ENCODE assay signal across 8 mouse cellular contexts in the genomic region with DNA sequence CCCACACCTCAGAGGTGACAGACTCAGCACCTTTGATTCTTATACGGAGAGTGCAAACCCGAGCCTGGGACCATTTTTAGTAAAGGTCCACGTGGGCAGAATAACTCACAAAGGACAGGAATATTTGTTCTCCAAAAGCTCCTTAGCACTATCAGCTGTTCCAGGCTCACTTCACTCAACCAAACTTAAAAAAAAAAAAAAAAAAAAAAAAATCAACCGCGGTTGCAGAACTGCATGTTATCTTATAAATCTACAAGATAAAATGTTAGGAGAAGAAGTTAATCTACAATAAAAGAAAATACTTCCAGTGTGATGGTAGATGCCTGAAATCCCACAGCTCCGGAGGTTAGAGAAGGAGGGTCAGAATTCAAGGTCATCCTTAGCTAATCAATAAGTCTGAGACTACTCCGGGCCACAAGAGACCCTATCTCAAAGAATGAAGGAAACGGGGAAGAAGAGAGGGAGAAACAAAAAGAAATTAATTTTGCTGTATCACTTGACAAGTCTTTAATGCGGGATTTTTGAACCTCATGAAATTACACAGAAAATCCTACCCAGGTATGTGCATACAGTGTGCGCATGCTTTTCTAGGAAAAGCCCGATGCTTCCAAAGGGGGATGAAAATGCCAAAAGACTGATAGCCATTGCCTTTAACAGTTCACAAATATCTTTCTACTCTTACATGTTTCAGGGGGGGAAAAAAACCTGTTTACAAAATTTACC. TPM values are rescaled to one million over a fixed set of nuclear protein-coding genes. Genes with fewer than 3 reads are reported as not detected.
DNase-seq lines count a peak whose midpoint lies in the region; ATAC-seq and TF ChIP-seq lines count a peak whose summit lies in the region.

No protein-coding gene starts in this region.

- no peak for ATAC-seq in heart, embryonic 11.5 days (replicated peaks; ENCODE audit: insufficient number of reproducible peaks, low FRiP score, low TSS enrichment)
- ATAC-seq in hindbrain, embryonic 11.5 days (ENCODE audit: low FRiP score) = no peak

- peak overlapping the region; percentile 22; the same call in 1 of the 2 replicates for H3K27ac ChIP-seq in heart, embryonic 11.5 days (ENCODE audit: low read depth, low read length)
- no peak overlapping the region for H3K27ac ChIP-seq in hindbrain, embryonic 11.5 days (ENCODE audit: low read depth, low read length)
- H3K27ac ChIP-seq in macrophage = no peak overlapping the region

- intact Hi-C loops in heart, postnatal 36 days (cut with DNase I) = loop anchor here (5.0 kb wide), 2 partner anchors 103 to 437 kb away; partner anchors contain the start of genes 4930524J08Rik, Cops4 and Hnrnpd

- peaks cover 6% of the 10 kb centered on the region for H3K36me3 ChIP-seq in heart, embryonic 11.5 days (ENCODE audit: control insufficient read depth, insufficient read depth, low read length)
- peaks cover 48% of the 10 kb centered on the region for H3K36me3 ChIP-seq in E14TG2a.4 (ENCODE audit: insufficient read depth, low read length)
- no peaks in the 10 kb centered on the region for H3K36me3 ChIP-seq in hindbrain, embryonic 11.5 days (ENCODE audit: control insufficient read depth, insufficient read depth, low read length)
- H3K36me3 ChIP-seq in macrophage (ENCODE audit: inconsistent target) = no peaks in the 10 kb centered on the region

- WGBS in heart, embryonic 11.5 days (ENCODE audit: insufficient replicate concordance) = 36% methylated on average over 11 of the region's 11 CpGs
- WGBS in hindbrain, embryonic 11.5 days = 75% methylated on average over 11 of the region's 11 CpGs
- 61% methylated on average over 9 of the region's 11 CpGs for WGBS in macrophage (ENCODE audit: missing documents)

- peak overlapping the region; percentile 89 for H3K4me3 ChIP-seq in heart, embryonic 11.5 days (ENCODE audit: low read depth, low read length)
- H3K4me3 ChIP-seq in E14TG2a.4 (replicated peaks; ENCODE audit: low read length) (peak overlapping the region; percentile 95), macrophage (ENCODE audit: inconsistent target) (peak overlapping the region; percentile 74)
- peak overlapping the region; percentile 91 for H3K4me3 ChIP-seq in hindbrain, embryonic 11.5 days (ENCODE audit: low read depth, low read length)

- no peaks in the 10 kb centered on the region for H3K9me3 ChIP-seq in heart, embryonic 11.5 days (replicated peaks; ENCODE audit: control insufficient read depth, low read length)
- no peaks in the 10 kb centered on the region for H3K9me3 ChIP-seq in E14TG2a.4 (ENCODE audit: low read length)
- H3K9me3 ChIP-seq in hindbrain, embryonic 11.5 days (ENCODE audit: control insufficient read depth, low read length) = no peaks in the 10 kb centered on the region

- peak overlapping the region; percentile 67 for H3K9ac ChIP-seq in heart, embryonic 11.5 days (ENCODE audit: low read depth, low read length)
- H3K9ac ChIP-seq in hindbrain, embryonic 11.5 days (ENCODE audit: low read depth, low read length) = no peak overlapping the region

- H3K79me2 ChIP-seq in macrophage (ENCODE audit: inconsistent target) = peaks cover 62% of the 10 kb centered on the region

- peak overlapping the region; percentile 78 for H3K4me2 ChIP-seq in heart, embryonic 11.5 days
- peak overlapping the region; percentile 21 for H3K4me2 ChIP-seq in hindbrain, embryonic 11.5 days (replicated peaks; ENCODE audit: low read depth, low read length)

- H3K27me3 ChIP-seq in heart, embryonic 11.5 days (ENCODE audit: control insufficient read depth, insufficient read depth, low read length) = no peaks in the 10 kb centered on the region
- no peaks in the 10 kb centered on the region for H3K27me3 ChIP-seq in E14TG2a.4 (ENCODE audit: insufficient read depth, low read length)
- H3K27me3 ChIP-seq in hindbrain, embryonic 11.5 days (ENCODE audit: control insufficient read depth, insufficient read depth, low read length) = no peaks in the 10 kb centered on the region

- no peak for TF ChIP-seq CTCF in E14TG2a.4 (conservative IDR thresholded peaks at IDR 0.05; ENCODE audit: low read length)

- peaks cover 20% of the 10 kb centered on the region for H3K4me1 ChIP-seq in heart, embryonic 11.5 days (ENCODE audit: control insufficient read depth, insufficient read depth, low read length)
- peaks cover 67% of the 10 kb centered on the region for H3K4me1 ChIP-seq in E14TG2a.4 (replicated peaks; ENCODE audit: low read depth, low read length)
- H3K4me1 ChIP-seq in hindbrain, embryonic 11.5 days (replicated peaks; ENCODE audit: control insufficient read depth, insufficient read depth, low read length) = peaks cover 2% of the 10 kb centered on the region; the same call in 1 of the 2 replicates

- DNase-seq in heart, postnatal 36 days = no peak
- DNase-seq in hindbrain, embryonic 11.5 days (ENCODE audit: low spot score) = no peak
- DNase-seq in cerebellum, adult 11-12 months = no peak
- DNase-seq in testis, postnatal 10 days (ENCODE audit: low spot score) = no peak
- no peak for DNase-seq in Muller cell, postnatal 12 days (ENCODE audit: inconsistent ontology term)

RNA-seq across cellular contexts. Expression of gene Sec31a, which starts 1.4 kb away (rescaled TPM):
- polyA plus RNA-seq in heart, embryonic 11.5 days (2014; fragmentation: Nextera tagmentation; extraction: Ambion mirVana) = 154 and 190 TPM in 2 replicates
- total RNA-seq in heart, postnatal 36 days (2021) = 100 to 1,000 TPM; 109 TPM
- 103 and 107 TPM in 2 replicates for polyA plus RNA-seq in hindbrain, embryonic 11.5 days (2014; fragmentation: Nextera tagmentation; extraction: Ambion mirVana)
- total RNA-seq in macrophage (2018; cell fraction: chromatin; rRNA removed) = 100 to 1,000 TPM in 10 of 26 experiments, 10 to 100 TPM in 16; 39.1 to 170 (median 89.4) TPM
- 100 to 1,000 TPM in 1 of 26 experiments, 10 to 100 TPM in 25; 71.2 to 105 (median 86.6) TPM for total RNA-seq in macrophage (2018; cell fraction: cytosol; rRNA removed)
- total RNA-seq in macrophage (2018; cell fraction: nucleus; rRNA removed) = 100 to 1,000 TPM in 8 of 26 experiments, 10 to 100 TPM in 18; 42.3 to 134 (median 82.5) TPM
- polyA plus RNA-seq in macrophage (2018) = 76.4 to 148 TPM (median 91.1 TPM) in 3 replicates
